Mouse (Mus musculus) left cerebral cortex, adult 9 months (tissue): Measurements from ENCODE around the gene Btaf1.

Experiments
- DNase-seq, 2 experiments: peaks; one replicate each; pipeline ENCODE4 v3.0.0; 2022; ENCODE audit warnings: low spot score in 2 of 2

Gene Btaf1

DNA sequence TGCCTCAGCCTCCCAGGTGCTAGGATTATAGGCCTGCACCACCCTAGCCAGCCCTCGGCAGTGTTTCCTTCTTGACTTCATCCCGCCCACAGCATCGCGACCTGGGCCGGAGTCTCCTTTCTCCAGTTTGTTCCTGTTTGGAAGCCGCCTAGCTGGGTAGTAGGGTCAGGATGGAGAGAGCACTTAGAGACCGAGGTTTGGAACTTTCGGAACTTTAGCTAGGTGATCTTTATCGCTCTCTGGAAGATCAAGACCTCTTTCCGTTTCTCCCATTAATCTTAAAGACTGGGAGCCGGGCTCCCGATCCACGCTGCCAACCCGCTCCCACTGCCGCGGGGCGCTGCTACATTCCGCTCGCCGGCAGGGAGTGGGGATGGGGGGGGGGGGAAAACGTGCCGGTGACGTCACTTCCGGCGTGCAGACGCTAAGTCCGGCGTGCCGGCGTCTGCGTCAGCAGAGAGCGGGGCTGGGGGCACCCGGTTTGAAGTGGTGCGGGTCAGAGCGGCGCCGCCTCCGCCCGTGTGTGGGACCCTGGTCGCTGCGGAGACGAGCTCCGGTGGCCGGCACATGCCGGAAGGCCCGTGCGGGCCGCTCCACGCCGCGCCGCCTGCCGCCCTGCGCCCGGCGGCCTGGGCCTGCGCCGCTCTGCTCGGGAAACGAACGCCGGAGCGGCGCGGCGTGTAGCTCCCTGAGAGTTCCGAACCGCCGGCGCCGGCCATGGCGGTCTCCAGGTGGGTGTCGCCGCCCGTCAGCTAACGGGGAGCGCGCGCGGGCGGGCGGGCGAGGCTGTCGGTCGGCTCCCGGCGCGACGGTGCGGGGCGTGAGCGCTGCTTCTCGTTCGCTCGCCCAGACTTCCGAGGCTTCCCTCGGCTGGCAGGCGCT lies at the start of gene Btaf1:
Gene Btaf1, plus strand, starts transcription at position 409 of the 882 bp plus-strand sequence.
- peak; percentile 58 to 73 for DNase-seq

DNA sequence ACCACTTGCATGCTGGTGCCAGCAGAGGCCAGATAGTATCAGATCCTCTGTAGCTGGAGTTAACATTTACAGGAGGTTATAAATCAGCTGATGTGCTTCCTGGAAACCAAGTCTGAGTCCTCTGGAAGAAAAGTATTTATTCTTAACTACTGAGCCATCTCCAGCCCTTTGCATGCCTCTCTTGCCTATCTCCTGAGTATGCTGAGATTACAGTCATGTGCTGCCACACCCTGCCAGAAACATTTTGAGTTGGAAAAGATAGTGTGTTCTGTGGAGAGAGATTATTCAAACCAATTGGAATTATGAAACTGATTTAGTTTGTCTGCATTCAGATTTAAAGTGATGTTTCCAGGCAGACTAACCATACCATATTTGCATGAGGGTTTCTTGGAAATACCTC lies 48.5 kb upstream of the Btaf1 start:
- no peak for DNase-seq

DNA sequence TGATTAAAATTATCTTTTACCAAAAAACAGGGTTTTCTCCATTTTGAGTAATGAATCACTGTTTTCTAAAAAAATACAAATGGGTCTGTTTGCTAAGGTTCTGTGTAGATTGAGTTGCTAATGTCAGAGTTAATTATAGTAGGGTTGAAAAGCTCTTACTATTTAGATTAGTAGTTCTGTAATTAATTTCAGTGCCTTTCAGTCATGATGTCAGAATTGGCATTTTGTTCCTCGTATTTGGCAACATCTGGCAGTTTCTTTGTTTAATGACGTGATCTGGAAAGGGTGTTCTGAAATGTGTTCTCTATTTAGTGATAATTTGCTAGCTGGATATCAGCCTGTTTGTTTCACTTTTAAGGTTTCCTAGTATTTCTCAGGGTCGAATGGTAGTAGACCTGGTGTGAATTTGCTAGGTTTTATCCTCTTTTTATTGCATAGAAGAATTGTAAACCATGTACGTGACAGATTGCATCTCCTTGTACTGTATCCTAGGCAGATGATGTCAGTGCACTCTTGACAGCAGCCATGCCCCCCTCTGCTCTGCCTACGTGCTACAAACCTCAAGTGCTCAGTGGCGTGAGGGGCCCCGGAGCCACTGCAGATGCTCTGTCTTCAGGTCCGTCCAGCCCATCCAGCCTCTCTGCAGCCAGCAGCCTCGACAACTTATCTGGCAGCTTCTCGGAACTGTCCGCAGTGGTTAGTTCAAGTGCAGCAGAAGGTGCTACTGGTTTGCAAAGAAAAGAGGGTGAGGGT lies 47.0 kb upstream of the Btaf1 start:
- DNase-seq = no peak

DNA sequence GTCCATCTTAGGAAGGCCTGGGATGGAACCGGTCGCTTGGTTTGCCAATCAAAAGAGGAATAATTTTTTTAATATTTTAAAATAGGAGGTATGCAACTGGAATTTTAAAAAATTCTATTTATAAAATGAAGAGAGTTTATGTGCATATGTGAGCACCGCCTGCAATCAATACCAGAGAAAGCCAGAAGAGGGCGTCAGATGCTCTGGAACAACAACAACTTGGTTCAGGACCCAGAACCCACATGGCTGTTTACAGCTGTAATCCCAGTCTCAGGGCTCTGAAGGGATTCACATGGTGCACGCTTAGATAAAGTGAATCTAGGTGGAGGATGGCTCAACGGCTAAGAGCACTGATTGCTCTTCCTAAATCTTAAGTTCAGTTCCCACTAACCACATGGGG lies 42.8 kb upstream of the Btaf1 start:
- peak in 1 of 2 experiments; percentile 12 for DNase-seq

DNA sequence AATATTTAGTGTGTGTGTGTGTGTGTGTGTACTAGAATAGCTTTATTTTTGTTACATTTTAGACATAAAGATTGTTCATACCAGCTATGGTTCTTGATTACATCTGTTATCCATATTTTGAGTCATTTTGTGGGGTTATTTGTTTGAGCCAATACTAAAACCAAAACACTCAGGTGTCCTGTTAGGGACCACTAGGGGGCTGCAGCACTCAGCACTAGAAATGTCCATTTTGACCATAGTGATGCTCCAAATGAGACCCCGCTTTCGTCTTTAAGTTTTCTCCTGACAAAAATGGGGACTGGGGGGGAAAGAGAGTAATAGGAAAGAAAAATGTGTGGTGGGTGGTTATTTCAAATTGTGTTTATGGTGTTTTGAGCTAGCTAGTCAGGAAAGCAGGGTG lies 39.6 kb upstream of the Btaf1 start:
- no peak for DNase-seq

DNA sequence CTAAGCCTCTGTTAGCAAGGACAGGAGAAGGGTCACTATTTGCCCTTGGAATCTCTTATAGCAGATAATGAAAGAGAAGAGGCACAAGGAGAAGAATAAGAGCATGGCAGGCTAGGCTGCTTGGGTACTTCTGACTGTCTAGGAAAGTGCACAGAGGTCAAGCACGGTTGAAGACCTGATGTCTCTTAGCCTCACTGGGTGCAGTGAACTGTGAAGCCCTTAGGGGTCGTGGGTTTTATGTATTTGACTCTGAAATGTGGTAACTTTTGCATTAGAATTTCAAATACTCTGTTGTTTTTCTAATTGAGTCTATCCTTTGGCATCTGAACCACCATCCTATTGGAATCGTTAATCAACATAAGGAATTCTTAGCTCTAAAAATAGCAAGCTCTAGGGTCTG lies 38.2 kb upstream of the Btaf1 start:
- DNase-seq = no peak

DNA sequence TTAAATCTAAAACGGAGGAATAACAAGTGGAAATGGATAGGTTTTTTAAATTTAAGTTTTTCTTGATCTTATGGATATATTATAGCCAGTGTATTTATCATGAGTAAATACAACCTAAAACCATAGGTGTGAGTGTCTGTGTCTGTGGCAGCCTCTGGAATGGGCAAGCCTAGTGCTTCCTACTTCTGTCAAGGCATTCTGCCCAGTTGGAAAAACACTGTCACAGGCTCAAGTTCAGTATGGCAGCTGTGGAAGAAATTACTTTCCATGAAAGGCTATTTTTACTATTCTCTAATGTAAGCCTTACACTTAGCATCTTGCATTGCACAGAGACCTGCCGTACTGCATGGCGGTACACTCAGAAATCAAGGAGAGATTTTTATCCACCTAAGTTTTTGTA lies 34.1 kb upstream of the Btaf1 start:
- DNase-seq = no peak

DNA sequence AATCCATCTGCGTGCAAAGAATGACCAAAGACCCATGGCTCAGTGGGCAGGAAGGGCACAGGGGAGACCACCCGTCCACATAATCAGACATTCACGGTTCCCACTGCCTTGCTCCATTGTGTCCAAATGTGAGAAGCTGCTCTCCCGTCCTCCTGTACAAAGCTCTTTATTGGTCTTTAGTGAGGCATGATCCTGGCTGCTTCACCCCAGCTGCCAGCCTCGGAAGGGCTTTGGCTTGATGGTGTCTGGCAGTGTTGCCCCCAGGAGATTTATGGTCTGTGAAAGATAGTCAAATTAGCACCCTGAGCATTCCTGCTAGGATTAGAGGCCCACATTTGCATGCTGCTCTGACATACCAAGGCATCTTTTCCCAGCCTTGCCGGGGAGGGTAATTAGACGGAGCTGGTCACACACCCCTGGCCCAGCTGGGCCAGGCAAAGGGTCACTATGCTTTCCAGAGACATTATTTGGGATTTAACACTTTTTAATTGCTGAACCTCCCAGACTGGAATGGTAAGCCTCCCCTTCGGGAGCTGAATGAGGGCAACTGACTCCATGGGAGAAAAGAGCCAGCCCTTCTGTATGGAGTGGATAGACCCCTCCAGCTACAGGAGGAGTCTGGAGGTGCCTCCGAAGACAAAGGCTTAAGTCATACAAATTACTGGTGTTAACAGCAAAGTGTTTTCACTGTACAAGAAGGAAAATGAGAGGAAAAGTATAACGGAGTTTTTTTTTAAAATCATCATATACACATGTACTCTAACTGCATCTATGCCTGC lies 28.9 kb upstream of the Btaf1 start:
- DNase-seq = no peak

DNA sequence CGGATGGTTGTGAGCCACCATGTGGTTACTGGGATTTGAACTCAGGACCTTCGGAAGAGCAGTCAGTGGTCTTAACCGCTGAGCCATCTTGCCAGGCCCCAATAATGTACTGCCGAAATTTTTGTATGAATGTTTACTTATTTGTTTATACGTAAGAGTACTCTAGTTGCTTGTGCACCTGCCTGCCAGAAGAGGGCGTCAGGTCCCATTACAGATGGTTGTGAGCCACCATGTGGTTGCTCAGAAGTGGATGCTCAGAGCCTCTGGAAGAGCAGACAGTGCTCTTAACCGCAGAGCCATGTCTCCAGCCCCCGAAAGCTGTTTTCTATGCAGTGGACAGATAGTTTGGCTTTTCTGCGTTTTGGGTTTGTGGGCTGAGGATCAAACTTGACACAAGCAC lies 28.1 kb upstream of the Btaf1 start:
- DNase-seq = peak in 1 of 2 experiments; percentile 7

DNA sequence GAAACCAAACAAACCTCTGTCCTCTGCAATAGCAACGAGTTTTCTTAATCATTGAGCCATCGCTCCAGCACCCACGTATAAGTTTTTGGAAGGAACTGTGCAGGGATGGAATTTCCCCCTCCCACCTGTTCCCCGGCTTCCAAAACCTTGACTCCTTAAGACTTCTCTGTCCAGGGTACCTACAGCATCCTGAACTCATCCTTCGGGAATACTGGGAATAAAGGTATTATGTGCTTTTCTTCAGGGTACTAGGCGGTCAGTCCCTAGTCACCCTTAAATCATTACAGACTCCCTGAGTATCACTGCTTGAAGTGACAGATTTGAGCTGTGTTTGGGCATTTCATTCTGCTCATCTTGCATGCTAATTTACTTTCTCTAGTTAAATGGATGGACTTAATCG lies 22.5 kb upstream of the Btaf1 start:
- DNase-seq = no peak

DNA sequence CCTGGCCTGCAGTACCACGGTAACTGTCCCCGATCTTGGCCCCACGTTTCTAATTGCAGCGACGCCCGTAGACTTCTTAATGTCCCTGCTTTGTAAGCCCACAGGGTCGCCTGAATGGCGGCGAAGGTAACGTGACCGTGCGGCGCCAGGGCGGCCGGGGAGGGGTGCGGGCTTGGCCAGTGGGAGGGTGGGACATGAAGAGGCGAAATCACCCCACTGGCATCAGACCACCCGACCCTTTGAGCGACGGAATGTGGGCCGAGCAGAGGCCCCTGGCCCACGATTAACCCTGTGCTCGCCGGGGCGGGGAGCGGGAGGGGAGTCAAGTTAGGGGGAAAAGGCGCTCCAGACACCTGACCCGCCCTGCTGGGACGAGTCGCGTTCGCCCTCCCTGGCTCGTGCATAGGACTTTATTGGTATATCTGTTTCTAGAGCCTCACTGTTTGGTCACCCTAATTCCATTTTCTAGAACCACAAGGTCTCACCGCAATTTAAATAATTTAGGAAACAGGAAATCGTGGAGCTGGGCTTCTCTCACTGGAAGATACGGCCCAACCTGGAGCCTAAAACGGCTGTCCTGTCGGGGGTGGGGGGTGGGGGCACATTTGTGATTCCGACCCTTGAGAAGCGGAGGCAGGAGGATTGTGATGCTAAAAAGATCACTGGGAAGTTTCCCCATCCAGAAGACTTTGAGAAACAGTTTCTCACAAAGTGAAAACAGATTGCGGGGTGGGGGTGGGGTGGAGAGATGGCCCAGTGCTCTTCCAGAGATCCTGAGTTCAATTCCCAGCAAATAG lies 21.5 kb upstream of the Btaf1 start:
- no peak for DNase-seq

DNA sequence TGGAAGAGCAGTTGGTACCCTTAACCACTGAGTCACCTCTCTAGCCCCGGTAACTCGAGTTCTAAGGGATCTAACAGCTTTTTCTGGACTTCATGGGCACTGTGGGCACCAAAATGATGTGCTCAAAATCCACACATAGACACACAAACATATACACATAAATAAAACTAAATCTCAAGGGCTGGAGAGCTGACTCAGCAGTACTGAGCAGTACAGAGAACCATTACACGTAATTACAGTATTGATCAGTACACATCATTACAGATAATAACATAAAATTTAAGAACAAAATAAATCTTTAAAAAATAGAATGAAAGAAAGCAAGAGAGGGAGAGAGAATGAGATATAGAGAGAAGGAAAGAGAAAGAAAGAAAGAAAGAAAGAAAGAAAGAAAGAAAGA lies 16.7 kb upstream of the Btaf1 start:
- DNase-seq = no peak

DNA sequence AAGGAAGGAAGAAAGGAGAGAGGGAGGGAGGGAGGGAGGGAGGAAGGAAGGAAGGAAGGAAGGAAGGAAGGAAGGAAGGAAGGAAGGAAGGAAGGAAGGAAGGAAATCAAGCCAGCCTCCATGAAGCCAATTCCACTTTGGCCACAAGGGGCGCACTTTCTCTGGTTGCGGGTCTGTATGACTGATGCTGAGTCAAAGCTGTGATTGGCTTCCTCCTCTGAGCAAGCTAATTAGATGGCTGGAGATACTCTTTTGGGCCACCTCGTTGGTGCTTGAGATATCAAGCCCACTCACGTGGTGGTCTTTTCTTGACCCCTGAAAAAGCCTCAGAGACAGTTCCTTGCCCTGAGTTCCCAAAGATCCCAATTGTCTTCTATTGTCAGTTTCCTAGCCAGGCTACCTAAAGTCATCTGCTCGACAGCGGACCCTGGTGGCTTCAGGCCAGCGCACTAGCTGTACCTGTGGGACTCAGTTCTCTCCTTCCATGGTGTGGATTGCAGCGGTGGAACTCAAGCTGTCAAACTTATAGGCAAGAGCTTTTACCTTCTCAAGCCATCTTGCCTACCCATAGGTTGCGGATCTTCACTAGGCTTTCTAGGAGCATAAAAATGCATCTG lies 16.1 kb upstream of the Btaf1 start:
- no peak for DNase-seq

DNA sequence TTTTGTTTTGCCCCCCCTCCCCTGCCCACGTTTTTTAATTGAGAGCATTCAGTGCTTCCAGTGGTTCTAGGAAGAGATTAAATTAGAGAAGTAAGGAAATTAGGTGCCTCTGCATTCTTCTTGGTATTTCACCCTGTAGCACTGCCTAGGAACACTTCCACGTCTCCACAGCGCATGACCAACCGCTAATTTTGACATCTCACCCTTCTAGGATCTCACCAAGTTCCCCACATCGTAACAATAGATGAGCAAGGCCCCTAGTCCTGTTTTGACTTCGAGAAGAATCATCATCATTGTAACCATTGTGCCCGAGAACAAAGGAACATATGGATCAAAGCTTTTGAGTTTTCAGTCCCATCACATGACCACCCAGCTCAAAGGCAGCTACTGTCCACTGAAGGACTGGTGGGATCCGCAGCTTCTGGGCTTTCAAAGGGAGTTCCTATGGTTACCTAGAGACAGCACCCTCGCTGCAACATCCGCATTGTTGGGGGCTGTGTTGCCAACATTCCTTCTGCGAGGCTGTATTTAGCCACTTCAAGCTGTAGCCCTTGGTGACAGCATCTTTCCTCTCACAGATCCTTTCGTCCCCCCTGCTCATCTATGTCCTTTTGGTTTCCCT lies 15.3 kb upstream of the Btaf1 start:
- DNase-seq = peak in 1 of 2 experiments; percentile 69

DNA sequence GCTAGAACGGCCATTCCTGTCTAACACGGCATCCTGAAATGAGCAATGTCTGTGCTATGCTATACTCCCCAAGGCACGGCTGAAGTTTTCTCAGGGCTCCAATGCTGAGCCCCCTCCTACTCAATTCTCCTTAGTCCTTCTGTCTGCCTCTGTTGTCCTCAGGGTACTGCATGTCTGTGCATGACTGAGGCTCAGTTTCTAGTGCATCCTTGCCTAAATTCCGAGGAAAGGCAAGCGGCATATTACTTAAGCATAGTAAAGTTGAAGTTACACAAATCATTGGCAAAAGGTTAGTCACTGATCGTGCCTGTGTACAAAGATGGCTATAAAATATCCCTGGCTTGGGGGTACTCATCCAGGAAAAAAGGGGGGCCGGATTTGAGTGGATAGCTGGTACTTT lies 12.8 kb upstream of the Btaf1 start:
- no peak for DNase-seq

DNA sequence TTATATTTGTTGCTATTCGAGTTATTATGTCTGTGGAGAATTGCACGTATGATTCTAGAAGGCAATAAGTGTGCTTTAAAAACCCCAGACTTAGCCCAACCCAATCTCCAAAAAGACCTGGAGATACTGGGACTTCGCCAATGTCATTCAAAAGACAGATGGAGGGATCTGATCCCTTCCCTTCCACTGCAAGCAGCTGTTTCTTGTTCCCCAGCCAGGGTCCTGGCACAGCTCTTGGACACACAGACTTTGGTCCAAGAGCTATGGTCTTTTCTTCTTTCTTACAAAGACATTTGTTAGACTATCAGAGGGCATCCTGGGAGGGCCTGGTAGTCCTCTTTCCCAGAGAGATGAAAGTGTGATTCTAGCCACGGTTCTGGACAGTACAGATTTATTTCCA lies 9.7 kb upstream of the Btaf1 start:
- DNase-seq = no peak

DNA sequence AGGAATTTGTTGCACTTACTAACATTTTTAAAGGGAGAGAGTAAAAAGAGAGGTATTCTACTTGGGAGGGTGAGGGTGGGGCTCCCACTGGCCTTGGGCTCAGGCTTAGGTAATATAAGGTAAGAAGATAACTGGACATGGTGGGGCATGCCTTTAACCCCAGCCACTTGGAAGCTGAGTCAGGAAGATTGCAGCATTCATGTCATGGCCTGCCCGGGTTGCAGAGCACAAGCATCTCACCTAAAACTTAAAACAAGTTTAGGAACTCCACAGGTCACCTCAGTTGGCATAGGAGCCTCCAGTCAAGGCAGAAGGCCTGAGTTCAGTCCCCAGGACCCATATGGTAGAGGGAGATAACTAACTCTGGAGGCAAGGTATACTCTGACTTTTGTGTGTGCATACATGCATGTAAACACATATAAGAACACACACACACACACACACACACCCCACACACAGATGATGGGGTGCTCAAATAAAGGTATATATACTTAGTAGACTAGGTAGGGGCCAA lies 8.9 kb upstream of the Btaf1 start:
- no peak for DNase-seq

DNA sequence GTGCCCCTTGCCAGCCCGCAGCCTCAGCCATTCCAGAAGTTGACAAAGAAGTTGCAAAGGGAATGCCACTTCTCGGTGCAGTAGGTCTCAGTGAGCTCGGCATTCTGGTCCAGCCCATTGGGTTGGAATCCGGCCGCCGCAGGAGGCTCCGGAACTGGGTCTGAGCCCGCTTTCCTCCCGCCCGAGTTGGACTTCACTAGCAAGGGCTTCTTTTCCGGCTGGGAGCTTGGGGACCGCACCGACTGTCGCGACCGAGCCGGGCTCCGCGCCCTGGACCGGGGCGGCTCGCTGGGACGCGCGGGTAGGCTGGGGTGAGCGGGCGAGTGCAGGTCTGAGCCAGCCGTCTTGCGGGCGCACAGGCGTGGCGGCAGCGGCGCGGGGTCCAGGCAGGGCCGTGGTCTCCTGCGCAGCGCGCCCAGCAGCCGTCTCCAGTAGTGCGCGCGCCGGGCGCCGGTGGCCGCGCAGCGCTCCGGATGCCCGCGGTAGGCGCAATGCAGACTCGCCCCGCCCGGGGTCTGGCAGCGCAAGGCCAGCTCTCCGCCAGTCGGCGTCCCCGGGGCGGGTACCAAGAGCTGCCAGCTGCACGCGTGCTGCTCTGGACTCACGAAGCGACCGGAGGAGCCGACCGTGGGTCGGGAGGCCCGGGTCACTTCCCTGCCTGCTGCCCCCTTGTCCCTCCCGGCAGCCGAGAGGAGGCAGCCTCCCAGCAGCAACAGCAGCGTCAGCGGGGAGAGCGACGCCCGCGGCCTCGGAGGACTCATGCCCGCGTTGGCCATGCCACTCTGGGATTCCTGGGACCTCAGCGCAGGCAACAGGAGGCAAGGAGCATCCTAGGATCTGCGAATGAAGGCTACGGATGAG lies 7.2 kb upstream of the Btaf1 start:
- DNase-seq = peak in 1 of 2 experiments; percentile 74

DNA sequence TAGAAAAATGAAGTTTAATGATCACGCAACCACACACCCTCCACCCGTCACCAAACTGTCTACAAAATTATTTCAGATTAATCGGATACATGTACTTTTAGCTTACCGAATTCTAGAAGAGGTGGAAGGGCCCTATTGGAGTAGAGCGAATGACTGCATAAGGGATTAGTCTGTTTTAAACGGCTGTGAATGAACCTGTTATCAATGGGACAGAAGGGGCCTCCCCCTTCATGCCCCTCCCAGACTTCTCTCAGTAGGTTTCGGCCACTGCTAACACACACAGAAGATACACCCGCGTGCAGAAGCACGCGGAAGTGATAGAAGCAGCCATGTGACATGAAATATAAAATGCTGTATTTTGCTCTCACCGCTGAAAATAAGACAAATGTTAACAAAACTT lies 6.4 kb upstream of the Btaf1 start, which contains the start of gene Fgfbp3:
Gene Fgfbp3, minus strand, starts transcription at position 150 of the 400 bp plus-strand sequence.
- no peak for DNase-seq
